Mouse (Mus musculus) liver, embryonic 12.5 days (tissue): ENCODE measurements around the gene Ppp1r9b. TPM values are rescaled to one million over a fixed set of nuclear protein-coding genes. Genes with fewer than 3 reads are reported as not detected.
"Not testable (repeated sequence)": the region's sequence is repeated elsewhere in the genome, so short reads cannot be mapped to it uniquely, and the experiment has no call there.

ENCODE experiments used
- ATAC-seq: fragments of 200-750 bp; cut with Nextera tagmentation; 2 replicates; pipeline ENCODE4 v1.8.0; 2017; ENCODE audit warnings: moderate number of reproducible peaks, mild to moderate bottlenecking, moderate library complexity
- H3K27ac ChIP-seq: fragments of 300-500 bp; sonication (generic); 2 replicates; pipeline ENCODE4 v1.5.1; 2016; ENCODE audit warnings: mild to moderate bottlenecking
- H3K27me3 ChIP-seq: fragments of 300-500 bp; sonication (generic); replicated peaks from 2 replicates; pipeline ENCODE4 v1.6.1; 2016; ENCODE audit warnings: mild to moderate bottlenecking, moderate library complexity
- H3K36me3 ChIP-seq: fragments of 300-500 bp; sonication (generic); 2 replicates; pipeline ENCODE4 v1.6.1; 2016; ENCODE audit warnings: mild to moderate bottlenecking, moderate library complexity
- H3K4me1 ChIP-seq: fragments of 300-500 bp; sonication (generic); 2 replicates; pipeline ENCODE4 v1.6.1; 2016
- H3K4me2 ChIP-seq: fragments of 300-500 bp; sonication (generic); 2 replicates; pipeline ENCODE4 v1.6.1; 2016; ENCODE audit warnings: mild to moderate bottlenecking, moderate library complexity
- H3K4me3 ChIP-seq: fragments of 300-500 bp; sonication (generic); 2 replicates; pipeline ENCODE4 v1.5.1; 2016; ENCODE audit warnings: mild to moderate bottlenecking, moderate library complexity
- H3K9ac ChIP-seq: fragments of 300-500 bp; sonication (generic); 2 replicates; pipeline ENCODE4 v1.6.1; 2016; ENCODE audit warnings: mild to moderate bottlenecking, moderate library complexity
- H3K9me3 ChIP-seq: fragments of 300-500 bp; sonication (generic); replicated peaks from 2 replicates; pipeline ENCODE4 v1.6.1; 2016; ENCODE audit warnings: mild to moderate bottlenecking, moderate library complexity
- WGBS: fragments of 180-500 bp; shearing (Covaris S2); methylation state at CpG from one replicate; pipeline ENCODE4 v1.1.7; 2016; ENCODE audit not compliant: insufficient replicate concordance; 5-methylcytosine and 5-hydroxymethylcytosine counted together
- polyA plus RNA-seq: library from polyadenylated mRNA; unstranded; fragments of >200 nt; fragmentation: Nextera tagmentation; extraction: Ambion mirVana; gene quantifications from 2 replicates; pipeline ENCODE4 v1.2.1, GENCODE M21; 2016

Gene Ppp1r9b
- polyA plus RNA-seq, 1 experiment from 2014 or later: 13.4 TPM

GRCm38 (mm10) chr11:95010841-95011403 is 20.1 kb downstream of the Ppp1r9b start:
- Histone ChIP-seq H3K4me2 (peak overlapping the region; percentile 93), H3K4me1 (peaks cover 78% of the 10 kb centered on the region), H3K9ac (peak overlapping the region; percentile 99), H3K27ac (peak overlapping the region; percentile 100), H3K4me3 (peak overlapping the region; percentile 96), H3K36me3 (peaks cover 34% of the 10 kb centered on the region)
- not testable (repeated sequence) for H3K27me3 ChIP-seq, ATAC-seq, H3K9me3 ChIP-seq
- WGBS: 5% methylated on average over 4 of the region's 4 CpGs

GRCm38 (mm10) chr11:95011416-95011815 is 20.6 kb downstream of the Ppp1r9b start:
- ATAC-seq: no peak
- Histone ChIP-seq H3K4me1 (peaks cover 78% of the 10 kb centered on the region), H3K4me2 (peak overlapping the region; percentile 93), H3K9ac (peak overlapping the region; percentile 99), H3K4me3 (peak overlapping the region; percentile 96), H3K9me3 (no peaks in the 10 kb centered on the region), H3K27me3 (peaks cover 6% of the 10 kb centered on the region; the same call in 1 of the 2 replicates), H3K36me3 (peaks cover 37% of the 10 kb centered on the region), H3K27ac (peak overlapping the region; percentile 100)
- 19% methylated on average over 1 of the region's 1 CpGs for WGBS

- peak; percentile 97 for ATAC-seq
- WGBS: 10% methylated on average over 3 of the region's 3 CpGs
- peak overlapping the region; percentile 99 for H3K9ac ChIP-seq
These were observed 21.2 kb downstream of the Ppp1r9b start for GRCm38 (mm10) chr11:95012075-95012474.

GRCm38 (mm10) chr11:95012487-95012886 is 21.7 kb downstream of the Ppp1r9b start:
- Histone ChIP-seq H3K4me2 (peak overlapping the region; percentile 93), H3K4me1 (peaks cover 78% of the 10 kb centered on the region), H3K27ac (peak overlapping the region; percentile 100), H3K27me3 (peaks cover 6% of the 10 kb centered on the region; the same call in 1 of the 2 replicates), H3K4me3 (peak overlapping the region; percentile 96), H3K9me3 (no peaks in the 10 kb centered on the region), H3K36me3 (peaks cover 48% of the 10 kb centered on the region), H3K9ac (peak overlapping the region; percentile 74)
- 32% methylated on average over 3 of the region's 3 CpGs for WGBS
- no peak for ATAC-seq

More at GRCm38 (mm10) chr11:95012075-95012474, 21.2 kb downstream of the Ppp1r9b start:
- Histone ChIP-seq H3K4me1 (peaks cover 78% of the 10 kb centered on the region), H3K36me3 (peaks cover 44% of the 10 kb centered on the region), H3K27me3 (peaks cover 6% of the 10 kb centered on the region; the same call in 1 of the 2 replicates), H3K4me2 (peak overlapping the region; percentile 93), H3K9me3 (no peaks in the 10 kb centered on the region), H3K4me3 (peak overlapping the region; percentile 96), H3K27ac (peak overlapping the region; percentile 100)

- Histone ChIP-seq H3K27me3 (peaks cover 25% of the 10 kb centered on the region), H3K4me1 (peaks cover 86% of the 10 kb centered on the region), H3K27ac (peak overlapping the region; percentile 75), H3K9me3 (no peaks in the 10 kb centered on the region), H3K4me3 (peak overlapping the region; percentile 15; the same call in 1 of the 2 replicates), H3K36me3 (peaks cover 78% of the 10 kb centered on the region), H3K9ac (peak overlapping the region; percentile 57), H3K4me2 (peak overlapping the region; percentile 93)
- WGBS: 67% methylated on average over 3 of the region's 3 CpGs
- no peak for ATAC-seq
These were observed 24.6 kb downstream of the Ppp1r9b start for GRCm38 (mm10) chr11:95015484-95015883.

- no peak for ATAC-seq
- 0 out of 2 replicates have a peak overlapping the region, but pooled peaks have one; percentile 16 for H3K27ac ChIP-seq
- no peak overlapping the region for H3K9ac ChIP-seq
- H3K36me3 ChIP-seq: peaks cover 89% of the 10 kb centered on the region
- no peak overlapping the region for H3K4me2 ChIP-seq
- 65% methylated on average over 10 of the region's 10 CpGs for WGBS
- no peaks in the 10 kb centered on the region for H3K9me3 ChIP-seq
- peaks cover 71% of the 10 kb centered on the region for H3K4me1 ChIP-seq
- peaks cover 24% of the 10 kb centered on the region for H3K27me3 ChIP-seq
- no peak overlapping the region for H3K4me3 ChIP-seq
These were observed 31.6 kb downstream of the Ppp1r9b start for GRCm38 (mm10) chr11:95022237-95022992.

GRCm38 (mm10) chr11:95023481-95023880 is 32.6 kb downstream of the Ppp1r9b start:
- Histone ChIP-seq H3K27me3 (peaks cover 31% of the 10 kb centered on the region), H3K36me3 (peaks cover 79% of the 10 kb centered on the region), H3K4me2 (no peak overlapping the region), H3K9ac (no peak overlapping the region), H3K27ac (no peak overlapping the region), H3K4me3 (no peak overlapping the region), H3K4me1 (peaks cover 61% of the 10 kb centered on the region), H3K9me3 (no peaks in the 10 kb centered on the region)
- ATAC-seq: no peak
- WGBS: 90% methylated on average over 9 of the region's 9 CpGs

GRCm38 (mm10) chr11:95024439-95025184 is 33.8 kb downstream of the Ppp1r9b start:
- Histone ChIP-seq H3K9ac (no peak overlapping the region), H3K4me3 (no peak overlapping the region), H3K9me3 (no peaks in the 10 kb centered on the region), H3K27ac (no peak overlapping the region), H3K4me1 (peaks cover 51% of the 10 kb centered on the region), H3K4me2 (no peak overlapping the region), H3K36me3 (peaks cover 67% of the 10 kb centered on the region), H3K27me3 (peaks cover 20% of the 10 kb centered on the region)
- 76% methylated on average over 29 of the region's 29 CpGs for WGBS
- ATAC-seq: no peak

- Histone ChIP-seq H3K4me2 (no peak overlapping the region), H3K27me3 (peaks cover 13% of the 10 kb centered on the region; the same call in 1 of the 2 replicates), H3K27ac (no peak overlapping the region; the same call in 1 of the 2 replicates), H3K36me3 (peaks cover 59% of the 10 kb centered on the region), H3K9ac (no peak overlapping the region), H3K4me3 (no peak overlapping the region), H3K4me1 (peaks cover 43% of the 10 kb centered on the region), H3K9me3 (no peaks in the 10 kb centered on the region)
- no peak; the same call in 1 of the 2 replicates for ATAC-seq
- 80% methylated on average over 11 of the region's 11 CpGs for WGBS
These were observed 34.6 kb downstream of the Ppp1r9b start for GRCm38 (mm10) chr11:95025227-95026012.

GRCm38 (mm10) chr11:95026090-95026542 is 35.3 kb downstream of the Ppp1r9b start:
- Histone ChIP-seq H3K27ac (peak overlapping the region; percentile 5; the same call in 1 of the 2 replicates), H3K27me3 (peaks cover 10% of the 10 kb centered on the region; the same call in 1 of the 2 replicates), H3K9me3 (no peaks in the 10 kb centered on the region), H3K4me1 (peaks cover 36% of the 10 kb centered on the region), H3K9ac (no peak overlapping the region), H3K4me2 (no peak overlapping the region), H3K36me3 (peaks cover 52% of the 10 kb centered on the region), H3K4me3 (no peak overlapping the region)
- 64% methylated on average over 6 of the region's 6 CpGs for WGBS
- peak; percentile 59 for ATAC-seq

GRCm38 (mm10) chr11:95026849-95027248 is 36.0 kb downstream of the Ppp1r9b start:
- peaks cover 29% of the 10 kb centered on the region for H3K4me1 ChIP-seq
- no peaks in the 10 kb centered on the region for H3K9me3 ChIP-seq
- H3K27ac ChIP-seq: 0 out of 2 replicates have a peak overlapping the region, but pooled peaks have one; percentile 5
- H3K9ac ChIP-seq: no peak overlapping the region
- WGBS: 85% methylated on average over 6 of the region's 6 CpGs
- H3K27me3 ChIP-seq: peaks cover 8% of the 10 kb centered on the region; the same call in 1 of the 2 replicates
- no peak overlapping the region for H3K4me2 ChIP-seq
- H3K4me3 ChIP-seq: no peak overlapping the region
- H3K36me3 ChIP-seq: peaks cover 45% of the 10 kb centered on the region
- ATAC-seq: no peak
